Mouse (Mus musculus): ENCODE measurements around the gene Adap1. TPM values are rescaled to one million over a fixed set of nuclear protein-coding genes. Genes with fewer than 3 reads are reported as not detected.
"Not testable (repeated sequence)": the region's sequence is repeated elsewhere in the genome, so short reads cannot be mapped to it uniquely, and the experiment has no call there.

The Adap1 gene
- polyA plus RNA-seq, 1 experiment from 2014 or later = 33.4 TPM

DNA sequence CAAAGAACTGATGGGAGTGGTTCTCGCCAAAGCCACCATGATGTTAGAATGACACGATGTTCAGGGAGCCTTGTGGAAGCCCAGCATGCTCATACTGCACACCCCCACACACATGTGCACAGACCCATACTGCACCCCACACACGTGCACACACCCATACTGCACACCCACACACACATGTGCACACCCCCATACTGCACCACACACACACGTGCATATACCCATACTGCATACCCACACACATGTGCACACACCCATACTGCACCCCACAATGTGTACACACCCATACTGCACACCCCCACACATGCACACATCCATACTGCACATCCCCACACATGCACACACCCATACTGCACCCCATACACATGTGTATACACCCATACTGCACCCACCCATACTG lies 10.2 kb upstream of the Adap1 start:
- Histone ChIP-seq H3K27ac (ENCODE audit: low read depth, low read length) (no peak overlapping the region), H3K4me3 (ENCODE audit: low read depth, low read length) (no peak overlapping the region), H3K4me2 (replicated peaks; ENCODE audit: low read depth) (no peak overlapping the region), H3K4me1 (replicated peaks; ENCODE audit: control insufficient read depth, insufficient read depth, low read length) (peaks cover 3% of the 10 kb centered on the region), H3K9me3 (ENCODE audit: control insufficient read depth) (no peaks in the 10 kb centered on the region), H3K27me3 (replicated peaks; ENCODE audit: control insufficient read depth, insufficient read depth, low read length) (no peaks in the 10 kb centered on the region), H3K36me3 (ENCODE audit: control insufficient read depth, insufficient read depth) (peaks cover 48% of the 10 kb centered on the region), H3K9ac (ENCODE audit: low read depth, low read length) (no peak overlapping the region)
- TF ChIP-seq CTCF (IDR thresholded peaks at IDR 0.05; ENCODE audit: low read depth) = no peak
- WGBS = 89% methylated on average over 4 of the region's 4 CpGs
- no peak for ATAC-seq

DNA sequence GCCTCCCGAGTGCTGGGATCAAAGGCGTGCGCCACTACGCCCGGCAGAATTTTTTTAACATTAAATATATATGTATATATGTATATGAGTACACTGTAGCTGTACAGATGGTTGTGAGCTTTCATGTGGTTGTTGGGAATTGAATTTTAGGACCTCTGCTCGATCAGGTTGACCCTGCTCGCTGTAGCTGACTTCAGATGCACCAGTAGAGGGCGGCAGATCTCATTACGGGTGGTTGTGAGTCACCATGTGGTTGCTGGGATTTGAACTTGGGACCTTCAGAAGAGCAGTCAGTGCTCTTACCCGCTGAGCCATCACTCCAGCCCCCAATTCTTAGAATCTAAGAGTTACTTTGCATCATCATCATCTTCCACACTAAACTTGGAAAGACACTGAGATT lies 9.0 kb upstream of the Adap1 start:
- 85% methylated on average over 10 of the region's 10 CpGs for WGBS
- not testable (repeated sequence) for H3K4me3 ChIP-seq (ENCODE audit: low read depth, low read length); H3K9ac ChIP-seq (ENCODE audit: low read depth, low read length); H3K9me3 ChIP-seq (ENCODE audit: control insufficient read depth); H3K4me1 ChIP-seq (replicated peaks; ENCODE audit: control insufficient read depth, insufficient read depth, low read length); H3K4me2 ChIP-seq (replicated peaks; ENCODE audit: low read depth); H3K27me3 ChIP-seq (replicated peaks; ENCODE audit: control insufficient read depth, insufficient read depth, low read length); ATAC-seq
- H3K27ac ChIP-seq (ENCODE audit: low read depth, low read length) = 0 out of 2 replicates have a peak overlapping the region, but pooled peaks have one; percentile 50
- H3K36me3 ChIP-seq (ENCODE audit: control insufficient read depth, insufficient read depth) = peaks cover 36% of the 10 kb centered on the region
- TF ChIP-seq CTCF (IDR thresholded peaks at IDR 0.05; ENCODE audit: low read depth) = peak; percentile 52

DNA sequence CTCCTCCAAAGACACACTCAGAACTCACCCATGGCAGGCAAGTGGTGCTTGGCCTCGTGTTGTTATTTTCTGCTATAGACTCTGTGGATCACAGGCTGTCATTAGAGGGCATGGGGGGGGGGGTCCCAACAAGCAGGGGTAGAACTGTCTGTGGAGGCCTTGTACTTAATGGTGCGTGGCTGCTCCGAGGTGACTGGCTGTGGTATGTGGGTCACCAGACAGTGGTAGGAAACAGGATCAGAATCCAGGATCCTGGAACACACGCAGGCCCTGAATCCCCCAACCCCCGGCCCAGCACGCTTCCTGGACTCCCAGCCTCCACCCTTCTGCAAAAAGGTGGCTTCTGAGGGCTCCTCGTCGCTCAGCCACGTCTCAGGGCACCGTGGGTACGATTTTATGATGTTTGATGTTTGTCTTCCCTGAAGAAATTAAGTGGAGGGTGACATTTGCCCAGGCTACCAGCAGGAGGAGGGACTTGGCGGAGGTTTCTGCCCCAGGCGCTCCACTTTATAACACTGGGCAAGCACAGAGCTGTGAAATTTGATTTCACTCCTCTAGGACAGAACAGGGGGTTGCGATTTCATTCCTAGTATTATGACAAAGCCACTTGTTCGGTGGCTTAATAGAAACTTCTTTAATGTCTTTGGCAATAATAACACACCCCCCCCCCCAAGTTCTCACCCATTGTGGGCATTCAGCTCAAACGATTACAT lies 8.0 kb upstream of the Adap1 start:
- no peaks in the 10 kb centered on the region for H3K9me3 ChIP-seq (ENCODE audit: control insufficient read depth)
- H3K9ac ChIP-seq (ENCODE audit: low read depth, low read length) = 0 out of 2 replicates have a peak overlapping the region, but pooled peaks have one; percentile 26
- no peak overlapping the region; the same call in 1 of the 2 replicates for H3K4me3 ChIP-seq (ENCODE audit: low read depth, low read length)
- H3K27ac ChIP-seq (ENCODE audit: low read depth, low read length) = peak overlapping the region; percentile 97
- no peak for ATAC-seq
- H3K4me1 ChIP-seq (replicated peaks; ENCODE audit: control insufficient read depth, insufficient read depth, low read length) = peaks cover 3% of the 10 kb centered on the region
- H3K27me3 ChIP-seq (replicated peaks; ENCODE audit: control insufficient read depth, insufficient read depth, low read length) = no peaks in the 10 kb centered on the region
- H3K4me2 ChIP-seq (replicated peaks; ENCODE audit: low read depth) = peak overlapping the region; percentile 25; the same call in 1 of the 2 replicates
- WGBS = 49% methylated on average over 16 of the region's 16 CpGs
- H3K36me3 ChIP-seq (ENCODE audit: control insufficient read depth, insufficient read depth) = peaks cover 26% of the 10 kb centered on the region
- TF ChIP-seq CTCF (IDR thresholded peaks at IDR 0.05; ENCODE audit: low read depth) = peak; percentile 63

DNA sequence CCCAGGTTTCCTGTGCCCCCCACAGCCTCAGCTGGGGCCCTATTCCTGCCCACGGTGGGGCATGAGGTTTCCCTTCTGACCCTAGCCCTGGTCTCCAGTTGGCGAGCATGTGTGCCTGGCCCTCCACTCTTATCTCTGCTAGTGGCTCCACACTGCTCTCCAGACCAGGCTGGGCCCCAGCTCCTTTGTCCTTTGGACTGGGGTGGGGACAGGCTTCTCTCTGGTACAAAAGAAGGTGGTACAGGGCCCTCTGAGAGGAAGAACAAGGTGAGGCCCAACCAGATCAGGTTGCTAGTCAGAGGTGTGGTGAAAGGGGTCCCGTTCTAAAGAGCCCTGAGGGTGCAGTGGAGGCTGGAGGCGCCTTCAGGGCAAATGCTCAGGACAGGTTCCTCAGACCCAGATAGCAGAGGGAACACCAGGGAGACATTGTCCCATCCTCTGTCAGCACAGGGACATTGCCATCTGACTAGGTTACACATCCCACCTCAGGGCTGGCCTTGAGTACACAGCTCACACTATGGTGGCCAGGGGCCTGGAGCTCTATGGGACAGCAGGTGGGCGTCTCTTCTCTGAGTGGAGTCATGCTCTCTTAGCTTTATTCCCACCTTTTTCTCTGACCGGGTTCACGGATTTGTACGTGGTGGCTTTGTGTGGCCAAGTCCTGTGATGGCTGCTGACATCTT lies 7.3 kb upstream of the Adap1 start:
- H3K4me2 ChIP-seq (replicated peaks; ENCODE audit: low read depth) = peak overlapping the region; percentile 25

DNA sequence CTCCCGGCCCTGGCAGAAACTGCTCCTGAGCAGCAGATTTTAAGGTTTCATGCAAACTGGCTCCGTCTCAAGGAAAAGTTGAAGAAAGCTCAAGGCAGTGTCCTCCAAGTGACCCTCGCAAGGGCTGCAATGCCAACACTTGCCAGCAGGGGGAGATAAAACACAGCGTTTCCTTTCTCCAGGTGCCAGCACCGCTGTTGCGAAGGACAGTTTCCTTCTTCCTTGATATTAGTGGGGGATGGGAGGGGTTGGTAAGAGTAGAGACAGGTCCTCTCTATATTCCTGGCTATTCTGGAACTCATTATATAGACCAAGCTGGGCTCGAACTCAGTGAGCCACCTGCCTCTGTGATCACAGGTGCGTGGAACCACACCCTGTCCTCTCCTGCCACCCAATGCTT lies 6.3 kb upstream of the Adap1 start:
- Histone ChIP-seq H3K4me3 (ENCODE audit: low read depth, low read length) (no peak overlapping the region), H3K4me1 (replicated peaks; ENCODE audit: control insufficient read depth, insufficient read depth, low read length) (peaks cover 3% of the 10 kb centered on the region), H3K4me2 (replicated peaks; ENCODE audit: low read depth) (peak overlapping the region; percentile 25; the same call in 1 of the 2 replicates), H3K36me3 (ENCODE audit: control insufficient read depth, insufficient read depth) (peaks cover 13% of the 10 kb centered on the region), H3K27me3 (replicated peaks; ENCODE audit: control insufficient read depth, insufficient read depth, low read length) (no peaks in the 10 kb centered on the region), H3K9me3 (ENCODE audit: control insufficient read depth) (no peaks in the 10 kb centered on the region), H3K27ac (ENCODE audit: low read depth, low read length) (peak overlapping the region; percentile 97), H3K9ac (ENCODE audit: low read depth, low read length) (no peak overlapping the region)
- peak; percentile 46 for ATAC-seq
- 7% methylated on average over 8 of the region's 8 CpGs for WGBS
- peak; percentile 98 for TF ChIP-seq CTCF (IDR thresholded peaks at IDR 0.05; ENCODE audit: low read depth)

More for the DNA sequence above, 7.3 kb upstream of the Adap1 start:
- H3K36me3 ChIP-seq (ENCODE audit: control insufficient read depth, insufficient read depth) = peaks cover 21% of the 10 kb centered on the region
- no peaks in the 10 kb centered on the region for H3K9me3 ChIP-seq (ENCODE audit: control insufficient read depth)
- no peaks in the 10 kb centered on the region for H3K27me3 ChIP-seq (replicated peaks; ENCODE audit: control insufficient read depth, insufficient read depth, low read length)
- peak overlapping the region; percentile 97 for H3K27ac ChIP-seq (ENCODE audit: low read depth, low read length)
- peak; percentile 89 for ATAC-seq
- TF ChIP-seq CTCF (IDR thresholded peaks at IDR 0.05; ENCODE audit: low read depth) = no peak
- peak overlapping the region; percentile 26; the same call in 1 of the 2 replicates for H3K9ac ChIP-seq (ENCODE audit: low read depth, low read length)
- peaks cover 3% of the 10 kb centered on the region for H3K4me1 ChIP-seq (replicated peaks; ENCODE audit: control insufficient read depth, insufficient read depth, low read length)
- H3K4me3 ChIP-seq (ENCODE audit: low read depth, low read length) = no peak overlapping the region
- 52% methylated on average over 8 of the region's 8 CpGs for WGBS

DNA sequence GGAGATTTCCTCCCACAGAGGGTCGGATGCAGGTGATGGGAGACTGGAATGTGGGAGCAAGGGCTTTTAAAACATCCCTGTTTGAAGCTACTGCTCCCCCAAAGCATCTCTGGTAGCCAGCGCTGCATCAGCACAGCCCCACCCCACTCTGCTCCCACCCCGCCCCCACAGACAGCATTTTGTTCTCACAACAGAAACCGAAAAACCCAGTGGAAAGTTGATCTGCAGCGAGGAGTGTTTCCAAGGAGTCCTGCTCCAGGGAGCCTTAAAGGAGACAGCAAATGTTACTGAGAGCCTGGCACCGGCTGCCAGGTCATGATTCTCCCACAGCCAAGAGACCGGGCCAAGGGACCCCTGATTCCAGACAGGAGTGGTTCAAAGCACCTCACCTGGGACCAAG lies 5.3 kb upstream of the Adap1 start:
- ATAC-seq = no peak
- peaks cover 6% of the 10 kb centered on the region for H3K36me3 ChIP-seq (ENCODE audit: control insufficient read depth, insufficient read depth)
- no peak for TF ChIP-seq CTCF (IDR thresholded peaks at IDR 0.05; ENCODE audit: low read depth)
- no peak overlapping the region for H3K27ac ChIP-seq (ENCODE audit: low read depth, low read length)
- no peaks in the 10 kb centered on the region for H3K27me3 ChIP-seq (replicated peaks; ENCODE audit: control insufficient read depth, insufficient read depth, low read length)
- WGBS = 73% methylated on average over 7 of the region's 7 CpGs
- no peak overlapping the region for H3K4me2 ChIP-seq (replicated peaks; ENCODE audit: low read depth)
- H3K9me3 ChIP-seq (ENCODE audit: control insufficient read depth) = no peaks in the 10 kb centered on the region
- peaks cover 3% of the 10 kb centered on the region for H3K4me1 ChIP-seq (replicated peaks; ENCODE audit: control insufficient read depth, insufficient read depth, low read length)
- no peak overlapping the region for H3K9ac ChIP-seq (ENCODE audit: low read depth, low read length)
- H3K4me3 ChIP-seq (ENCODE audit: low read depth, low read length) = no peak overlapping the region

Measured in intestine, postnatal 0 days (tissue).